In genomic region chr5:135728361-135728760, GRCm38 (mm10) we compare ENCODE assay signal across 21 mouse cellular contexts. TPM values are rescaled to one million over a fixed set of nuclear protein-coding genes. Genes with fewer than 3 reads are reported as not detected.
"Had no signal": no experiment of that assay in that cellular context is flagged by ENCODE, and none has a peak within 500 bp of the region (broad histone marks: within the 10 kb centered on the region; RNA-seq: fewer than 3 reads in every experiment).

No protein-coding gene starts in this region.

- H3K27me3 ChIP-seq: liver, embryonic 15.5 days; lung, embryonic 15.5 days; midbrain, embryonic 12.5 days had no signal

- H3K9ac ChIP-seq: liver, embryonic 15.5 days; lung, embryonic 15.5 days; midbrain, embryonic 12.5 days had no signal

- H3K4me2 ChIP-seq: liver, embryonic 15.5 days; lung, embryonic 15.5 days; midbrain, embryonic 12.5 days had no signal

- H3K9me3 ChIP-seq: liver, embryonic 15.5 days; lung, embryonic 15.5 days; midbrain, embryonic 10.5 days; midbrain, embryonic 12.5 days had no signal

- ATAC-seq: lung, postnatal 0 days; midbrain, embryonic 16.5 days had no signal

- H3K27ac ChIP-seq: liver, embryonic 15.5 days; lung, embryonic 15.5 days; midbrain, embryonic 12.5 days had no signal

- DNase-seq: lung, adult 18-20 months; lung, postnatal 14 days; lung, postnatal 4 days; midbrain, embryonic 14.5 days; retina, postnatal 1 day; right cerebral cortex, adult 18-20 months; right cerebral cortex, postnatal 25 days; right cerebral cortex, postnatal 4 days; spleen, adult 18-20 months; thymus, adult 18-20 months; thymus, postnatal 14 days; thymus, postnatal 36 days had no signal

- H3K4me3 ChIP-seq: liver, embryonic 15.5 days; lung, embryonic 15.5 days; midbrain, embryonic 10.5 days; midbrain, embryonic 12.5 days; myocyte had no signal

RNA-seq across cellular contexts. Expression of gene Styxl1, which starts 49.8 kb away (rescaled TPM):
- total RNA-seq: megakaryocyte-erythroid progenitor cell, adult 5-6 weeks had no signal
- polyA plus RNA-seq: liver, embryonic 15.5 days; neural tube, embryonic 11.5 days had no signal
